Comparison of ENCODE assay signal across 8 mouse cellular contexts in genomic region chr13:71006117-71006516, GRCm38 (mm10).
A peak's percentile ranks its signal among the peaks of the same experiment; 100 is the strongest.
DNase-seq lines count a peak whose midpoint lies in the region; ATAC-seq and TF ChIP-seq lines count a peak whose summit lies in the region.

No protein-coding gene starts in this region.

- ATAC-seq in heart, postnatal 0 days (ENCODE audit: insufficient read depth, low read depth) = no peak
- no peak for ATAC-seq in heart, embryonic 11.5 days (replicated peaks; ENCODE audit: insufficient number of reproducible peaks, low FRiP score, low TSS enrichment)
- peak; percentile 66 for ATAC-seq in granulocyte monocyte progenitor cell, adult 5-6 weeks (replicated peaks; ENCODE audit: poor library complexity, severe bottlenecking)
- 0 out of 2 replicates have a peak, but pooled peaks have one; percentile 19 for ATAC-seq in neural tube, embryonic 12.5 days (ENCODE audit: low FRiP score, low read depth)

- no peaks in the 10 kb centered on the region for H3K9me3 ChIP-seq in heart, postnatal 0 days (replicated peaks; ENCODE audit: control insufficient read depth, low read length)
- H3K9me3 ChIP-seq in heart, embryonic 11.5 days (replicated peaks; ENCODE audit: control insufficient read depth, low read length) = no peaks in the 10 kb centered on the region
- no peaks in the 10 kb centered on the region for H3K9me3 ChIP-seq in ES-E14 (ENCODE audit: control insufficient read depth, insufficient read depth, low read depth, low read length)
- H3K9me3 ChIP-seq in neural tube, embryonic 12.5 days = no peaks in the 10 kb centered on the region

- no peaks in the 10 kb centered on the region for H3K4me1 ChIP-seq in heart, postnatal 0 days (ENCODE audit: control insufficient read depth, insufficient read depth)
- no peaks in the 10 kb centered on the region for H3K4me1 ChIP-seq in heart, embryonic 11.5 days (ENCODE audit: control insufficient read depth, insufficient read depth, low read length)
- H3K4me1 ChIP-seq in ES-E14 (ENCODE audit: control insufficient read depth in 2 of 2, insufficient read depth in 2 of 2, low read length in 2 of 2, poor library complexity in 1 of 2) = no peaks in the 10 kb centered on the region
- H3K4me1 ChIP-seq in neural tube, embryonic 12.5 days = no peaks in the 10 kb centered on the region

- H3K27ac ChIP-seq in heart, postnatal 0 days (ENCODE audit: low read depth) = no peak overlapping the region
- H3K27ac ChIP-seq in heart, embryonic 11.5 days (ENCODE audit: low read depth, low read length) = no peak overlapping the region
- no peak overlapping the region for H3K27ac ChIP-seq in ES-E14 (ENCODE audit: insufficient read depth, low read depth, low read length, poor library complexity, severe bottlenecking)
- no peak overlapping the region for H3K27ac ChIP-seq in left cerebral cortex, adult 2 months
- no peak overlapping the region for H3K27ac ChIP-seq in neural tube, embryonic 12.5 days

- in situ Hi-C loops in ES-E14 (cut with MboI; ENCODE audit: low sequenced_read_pairs in 2 of 2, unreplicated experiment in 2 of 2) = no loop called here

- 29% methylated on average over 1 of the region's 1 CpGs for WGBS in heart, postnatal 0 days
- 23% methylated on average over 1 of the region's 1 CpGs for WGBS in heart, embryonic 11.5 days (ENCODE audit: insufficient replicate concordance)
- WGBS in neural tube, embryonic 12.5 days = 21% methylated on average over 1 of the region's 1 CpGs

- no peak overlapping the region for H3K4me2 ChIP-seq in heart, postnatal 0 days (ENCODE audit: low read depth, low read length)
- no peak overlapping the region for H3K4me2 ChIP-seq in heart, embryonic 11.5 days
- no peak overlapping the region for H3K4me2 ChIP-seq in neural tube, embryonic 12.5 days (replicated peaks)

- no peaks in the 10 kb centered on the region for H3K27me3 ChIP-seq in heart, postnatal 0 days (ENCODE audit: control insufficient read depth, insufficient read depth, low read length)
- no peaks in the 10 kb centered on the region for H3K27me3 ChIP-seq in heart, embryonic 11.5 days (ENCODE audit: control insufficient read depth, insufficient read depth, low read length)
- peaks cover 15% of the 10 kb centered on the region for H3K27me3 ChIP-seq in neural tube, embryonic 12.5 days (replicated peaks)

- H3K4me3 ChIP-seq in heart, postnatal 0 days (ENCODE audit: low read depth, low read length) = no peak overlapping the region
- H3K4me3 ChIP-seq in heart, embryonic 11.5 days (ENCODE audit: low read depth, low read length) = no peak overlapping the region
- H3K4me3 ChIP-seq in ES-E14 (ENCODE audit: insufficient read depth in 1 of 2, low read depth in 1 of 2, low read length in 2 of 2, poor library complexity in 1 of 2, severe bottlenecking in 1 of 2) = no peak overlapping the region
- no peak overlapping the region for H3K4me3 ChIP-seq in left cerebral cortex, adult 2 months
- no peak overlapping the region for H3K4me3 ChIP-seq in neural tube, embryonic 12.5 days

- intact Hi-C loops in left cerebral cortex, adult 2 months (cut with DNase I) = loop anchor here (10.0 kb wide), 3 partner anchors 239 to 949 kb away; no protein-coding TSS in a partner anchor

- H3K36me3 ChIP-seq in heart, postnatal 0 days (replicated peaks; ENCODE audit: control insufficient read depth, insufficient read depth, low read length) = no peaks in the 10 kb centered on the region
- no peaks in the 10 kb centered on the region for H3K36me3 ChIP-seq in heart, embryonic 11.5 days (ENCODE audit: control insufficient read depth, insufficient read depth, low read length)
- H3K36me3 ChIP-seq in ES-E14 (ENCODE audit: control insufficient read depth, insufficient read depth, low read length, poor library complexity, severe bottlenecking) = no peaks in the 10 kb centered on the region
- H3K36me3 ChIP-seq in neural tube, embryonic 12.5 days = no peaks in the 10 kb centered on the region

- TF ChIP-seq CTCF in heart, postnatal 0 days (IDR thresholded peaks at IDR 0.05; ENCODE audit: low read depth) = peak; percentile 69
- TF ChIP-seq CTCF in left cerebral cortex, adult 2 months (IDR thresholded peaks at IDR 0.05) = peak; percentile 80

- H3K9ac ChIP-seq in heart, postnatal 0 days (replicated peaks; ENCODE audit: low read depth, low read length) = no peak overlapping the region
- no peak overlapping the region for H3K9ac ChIP-seq in heart, embryonic 11.5 days (ENCODE audit: low read depth, low read length)
- H3K9ac ChIP-seq in ES-E14 (ENCODE audit: insufficient read depth, low read depth, low read length, poor library complexity, severe bottlenecking) = no peak overlapping the region
- no peak overlapping the region for H3K9ac ChIP-seq in neural tube, embryonic 12.5 days

- peak; percentile 13 for DNase-seq in heart, postnatal 0 days (ENCODE audit: low spot score)
- peak; percentile 50 for DNase-seq in ES-E14 (ENCODE audit: low read depth, low spot score)
- DNase-seq in cerebellum, postnatal 25 days = peak; percentile 14 to 60
- DNase-seq in left cerebral cortex, adult 2 months (ENCODE audit: extremely low spot score in 1 of 2, low spot score in 2 of 2) = peak; percentile 34 to 51
- DNase-seq in spleen, postnatal 4 days (ENCODE audit: low spot score in 2 of 2) = no peak

- no peak for TF ChIP-seq EP300 in heart, postnatal 0 days (IDR thresholded peaks at IDR 0.05; ENCODE audit: low read depth)

TF ChIP-seq in ES-E14, 5 proteins besides CTCF, POLR2A, EP300 and RAD21:
- TF ChIP-seq ZNF384 (IDR thresholded peaks at IDR 0.05; ENCODE audit: low read depth, low read length) (no peak), HCFC1 (IDR thresholded peaks at IDR 0.05; ENCODE audit: borderline replicate concordance, insufficient read depth, low read length) (no peak), ZC3H11A (IDR thresholded peaks at IDR 0.05; ENCODE audit: borderline replicate concordance, low read depth, low read length) (0 out of 2 replicates have a peak, but pooled peaks have one; percentile 13), MAFK (IDR thresholded peaks at IDR 0.05; ENCODE audit: insufficient read depth, low read depth, low read length) (no peak), CHD2 (IDR thresholded peaks at IDR 0.05; ENCODE audit: low read depth, low read length) (no peak)
TF ChIP-seq in ES-E14: peak in this region for 1.

Comparison
In these comparisons a context has a peak if more than half of its experiments do, and no peak if none do; other contexts are left out.
1. ATAC-seq: peak in granulocyte monocyte progenitor cell, adult 5-6 weeks (single experiment) and neural tube, embryonic 12.5 days (single experiment); none in heart, postnatal 0 days (single experiment) and heart, embryonic 11.5 days (single experiment).
2. DNase-seq: peak in heart, postnatal 0 days (single experiment), ES-E14 (single experiment), cerebellum, postnatal 25 days (2 of 2) and left cerebral cortex, adult 2 months (2 of 2); none in spleen, postnatal 4 days (0 of 2).